Mouse (Mus musculus) neural tube, embryonic 11.5 days (tissue): ENCODE data around the gene Gga3. TPM values are rescaled to one million over a fixed set of nuclear protein-coding genes. Genes with fewer than 3 reads are reported as not detected.

Experiments
- ATAC-seq: fragments of 200-750 bp; cut with Nextera tagmentation; 2 replicates; pipeline ENCODE4 v1.8.0; 2017; ENCODE audit warnings: moderate number of reproducible peaks, mild to moderate bottlenecking, moderate TSS enrichment, moderate library complexity; ENCODE audit not compliant: insufficient read depth, low FRiP score, low TSS enrichment
- DNase-seq: peaks from one replicate; pipeline ENCODE4 v3.0.0-alpha.2; 2015; ENCODE audit warnings: low spot score
- H3K27ac ChIP-seq: fragments of 300-500 bp; sonication (generic); 2 replicates; pipeline ENCODE4 v1.5.1; 2014; ENCODE audit warnings: low read depth, mild to moderate bottlenecking, low read length
- H3K27me3 ChIP-seq: fragments of 300-500 bp; sonication (generic); 2 replicates; pipeline ENCODE4 v1.6.1; 2014; ENCODE audit warnings: mild to moderate bottlenecking, low read length, mixed read lengths; ENCODE audit not compliant: control insufficient read depth, insufficient read depth
- H3K36me3 ChIP-seq: fragments of 300-500 bp; sonication (generic); 2 replicates; pipeline ENCODE4 v1.6.1; 2014; ENCODE audit warnings: mild to moderate bottlenecking, low read length, moderate library complexity, mixed read lengths; ENCODE audit not compliant: control insufficient read depth, insufficient read depth
- H3K4me1 ChIP-seq: fragments of 300-500 bp; sonication (generic); 2 replicates; pipeline ENCODE4 v1.6.1; 2014; ENCODE audit warnings: low read length, mixed read lengths; ENCODE audit not compliant: control insufficient read depth, insufficient read depth
- H3K4me2 ChIP-seq: fragments of 300-500 bp; sonication (generic); 2 replicates; pipeline ENCODE4 v1.6.1; 2014; ENCODE audit warnings: low read depth, mild to moderate bottlenecking, moderate library complexity
- H3K4me3 ChIP-seq: fragments of 300-500 bp; sonication (generic); 2 replicates; pipeline ENCODE4 v1.5.1; 2014; ENCODE audit warnings: low read depth, low read length
- H3K9ac ChIP-seq: fragments of 300-500 bp; sonication (generic); 2 replicates; pipeline ENCODE4 v1.6.1; 2014; ENCODE audit warnings: mild to moderate bottlenecking, low read length
- H3K9me3 ChIP-seq: fragments of 300-500 bp; sonication (generic); 2 replicates; pipeline ENCODE4 v1.6.1; 2016; ENCODE audit warnings: low read length; ENCODE audit not compliant: control insufficient read depth
- WGBS: fragments of 180-500 bp; shearing (Covaris S2); extraction: QIAGEN DNeasy Blood & Tissue Kit; methylation state at CpG from one replicate; pipeline ENCODE4 v1.1.7; 2014; 5-methylcytosine and 5-hydroxymethylcytosine counted together
- polyA plus RNA-seq: library from polyadenylated mRNA; unstranded; fragments of >200 nt; fragmentation: Nextera tagmentation; extraction: Ambion mirVana; gene quantifications from 2 replicates; pipeline ENCODE4 v1.2.1, GENCODE M21; 2014

Gene Gga3
- polyA plus RNA-seq, 1 experiment from 2014 or later, result 31.7 TPM

DNA sequence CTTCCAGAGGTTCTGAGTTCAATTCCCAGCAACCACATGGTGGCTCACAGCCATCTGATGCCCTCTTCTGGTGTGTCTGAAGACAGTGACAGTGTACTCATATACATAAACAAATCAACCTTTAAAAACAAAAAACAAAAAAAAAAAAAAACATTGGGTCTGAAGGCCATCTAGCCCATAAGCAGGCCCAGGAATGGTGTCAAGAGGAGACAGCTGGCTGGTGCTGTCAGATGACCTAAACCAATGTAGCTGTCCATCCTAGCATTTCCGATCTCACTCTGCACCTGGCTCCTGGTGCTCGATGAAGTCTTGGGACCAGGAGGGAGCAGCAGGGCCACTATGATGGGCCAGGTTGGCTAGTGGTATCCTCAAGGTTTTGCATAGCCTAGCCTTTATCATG lies 38.9 kb upstream of the Gga3 start:
- H3K27me3 ChIP-seq, result no peaks in the 10 kb centered on the region
- ATAC-seq, result no peak
- no peaks in the 10 kb centered on the region for H3K36me3 ChIP-seq
- no peak overlapping the region for H3K27ac ChIP-seq
- H3K4me3 ChIP-seq, result no peak overlapping the region
- no peak overlapping the region for H3K9ac ChIP-seq
- 89% methylated on average over 2 of the region's 2 CpGs for WGBS
- no peaks in the 10 kb centered on the region for H3K4me1 ChIP-seq
- no peaks in the 10 kb centered on the region for H3K9me3 ChIP-seq
- H3K4me2 ChIP-seq, result no peak overlapping the region
- DNase-seq, result no peak

DNA sequence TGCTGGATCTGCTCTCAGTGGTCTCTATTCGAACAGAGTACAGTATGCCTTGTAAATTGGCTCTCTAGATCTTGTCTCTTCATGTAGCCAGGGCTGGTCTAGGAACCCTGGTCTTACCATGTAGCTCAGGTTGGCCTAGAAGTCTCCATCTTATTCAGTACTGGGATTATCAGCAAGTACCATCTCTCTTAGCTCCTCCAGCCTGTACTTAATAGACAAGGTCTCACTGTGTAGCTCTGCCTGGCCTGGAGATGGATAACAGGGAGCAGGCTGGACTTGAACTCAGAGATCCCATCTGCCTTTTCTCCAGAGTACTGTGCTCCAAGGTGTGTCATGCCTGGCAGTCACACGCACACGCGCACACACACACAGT lies 37.8 kb upstream of the Gga3 start:
- WGBS, result 88% methylated on average over 4 of the region's 4 CpGs
- Histone ChIP-seq H3K9me3 (no peaks in the 10 kb centered on the region), H3K4me3 (no peak overlapping the region), H3K36me3 (no peaks in the 10 kb centered on the region), H3K27me3 (no peaks in the 10 kb centered on the region), H3K27ac (no peak overlapping the region), H3K4me1 (no peaks in the 10 kb centered on the region), H3K4me2 (no peak overlapping the region), H3K9ac (no peak overlapping the region)
- DNase-seq (no peak), ATAC-seq (no peak)

DNA sequence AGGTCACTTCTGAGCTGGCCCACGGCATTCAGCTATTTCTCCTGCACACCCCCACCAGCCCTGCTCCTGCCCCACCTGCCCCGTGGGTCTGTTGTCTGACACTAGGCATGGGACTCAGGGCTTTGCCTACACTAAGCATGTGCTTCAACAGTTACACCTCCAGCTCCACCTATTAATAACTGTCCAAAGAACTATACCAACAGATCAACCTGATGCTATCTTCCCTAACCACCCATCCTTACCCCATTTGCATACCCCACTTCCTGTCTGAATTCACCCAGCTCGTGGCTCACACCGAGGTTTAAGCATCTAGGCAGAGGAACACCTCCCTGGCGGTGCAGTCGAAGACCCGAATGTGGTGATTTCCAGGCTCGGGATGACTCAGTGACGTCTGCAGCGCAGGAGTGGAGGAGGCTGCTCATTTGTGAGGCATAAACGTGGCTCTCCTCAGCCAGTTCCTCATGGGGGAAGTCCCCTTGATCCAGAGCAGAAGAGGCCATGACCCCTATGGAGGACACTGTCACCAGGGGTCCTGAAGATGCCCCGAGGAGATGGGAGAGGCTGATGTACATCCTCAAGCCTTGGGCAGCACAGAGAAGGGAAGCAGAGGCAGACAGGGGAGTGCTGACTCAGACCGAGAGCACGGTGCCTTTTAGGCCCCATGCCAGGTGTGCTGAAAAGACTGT lies 37.3 kb upstream of the Gga3 start:
- no peak overlapping the region for H3K4me2 ChIP-seq
- H3K4me3 ChIP-seq, result no peak overlapping the region
- no peak for ATAC-seq
- no peaks in the 10 kb centered on the region for H3K9me3 ChIP-seq
- no peak for DNase-seq
- H3K4me1 ChIP-seq, result no peaks in the 10 kb centered on the region
- WGBS, result 58% methylated on average over 14 of the region's 14 CpGs
- no peaks in the 10 kb centered on the region for H3K27me3 ChIP-seq
- no peak overlapping the region for H3K9ac ChIP-seq
- H3K27ac ChIP-seq, result no peak overlapping the region
- H3K36me3 ChIP-seq, result no peaks in the 10 kb centered on the region

DNA sequence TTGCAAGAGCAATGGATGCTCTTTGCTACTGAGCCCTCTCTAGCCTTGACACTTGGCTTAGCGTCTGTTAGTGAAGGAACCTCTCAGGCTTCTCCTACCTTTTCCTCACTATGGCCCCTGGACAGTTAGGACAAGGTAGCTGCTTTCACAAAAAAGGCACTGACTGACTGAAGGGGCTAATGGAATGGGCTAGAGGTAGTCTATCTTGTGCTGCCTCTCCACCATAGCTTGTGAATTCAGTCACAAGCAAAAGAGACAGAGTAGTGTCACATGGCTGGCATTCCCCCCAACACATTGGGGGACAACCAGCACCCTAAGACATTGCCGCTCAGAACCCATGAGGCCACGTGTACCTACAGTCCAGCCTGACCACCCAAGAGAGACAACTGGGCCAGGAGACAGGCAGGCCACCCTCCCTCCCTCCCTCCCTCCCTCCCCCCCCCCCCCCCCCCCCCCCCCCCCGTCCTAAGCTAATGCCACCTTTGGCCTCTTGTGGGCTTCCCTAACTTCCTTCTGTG lies 36.5 kb upstream of the Gga3 start:
- Histone ChIP-seq H3K4me2 (no peak overlapping the region), H3K36me3 (no peaks in the 10 kb centered on the region), H3K4me1 (no peaks in the 10 kb centered on the region), H3K9me3 (no peaks in the 10 kb centered on the region), H3K9ac (no peak overlapping the region), H3K4me3 (no peak overlapping the region), H3K27me3 (no peaks in the 10 kb centered on the region), H3K27ac (no peak overlapping the region)
- WGBS, result 82% methylated on average over 3 of the region's 4 CpGs
- ATAC-seq, result no peak
- no peak for DNase-seq

DNA sequence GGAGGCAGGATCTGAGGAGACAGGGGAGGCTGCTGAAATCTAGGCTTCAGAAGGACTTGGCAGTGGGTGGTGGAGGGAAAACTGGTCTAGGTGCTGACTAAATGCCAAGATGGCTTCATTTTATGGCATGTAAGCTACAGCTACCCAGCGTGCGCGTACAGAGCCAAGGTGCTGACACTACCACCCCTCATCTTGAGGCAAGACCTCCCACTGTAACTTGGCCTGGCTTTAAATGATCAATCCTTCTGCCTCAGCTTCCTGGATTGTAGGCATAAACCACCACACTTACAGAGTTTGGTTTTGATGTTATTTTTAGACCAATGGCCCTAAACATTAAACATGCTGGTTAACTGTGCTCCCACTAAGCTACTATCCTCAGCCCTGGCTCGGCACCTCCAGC lies 35.7 kb upstream of the Gga3 start:
- Histone ChIP-seq H3K4me3 (no peak overlapping the region), H3K9ac (no peak overlapping the region), H3K4me2 (no peak overlapping the region), H3K27ac (no peak overlapping the region), H3K4me1 (no peaks in the 10 kb centered on the region), H3K27me3 (no peaks in the 10 kb centered on the region), H3K9me3 (no peaks in the 10 kb centered on the region), H3K36me3 (no peaks in the 10 kb centered on the region)
- 79% methylated on average over 4 of the region's 4 CpGs for WGBS
- DNase-seq, result no peak
- ATAC-seq, result no peak

DNA sequence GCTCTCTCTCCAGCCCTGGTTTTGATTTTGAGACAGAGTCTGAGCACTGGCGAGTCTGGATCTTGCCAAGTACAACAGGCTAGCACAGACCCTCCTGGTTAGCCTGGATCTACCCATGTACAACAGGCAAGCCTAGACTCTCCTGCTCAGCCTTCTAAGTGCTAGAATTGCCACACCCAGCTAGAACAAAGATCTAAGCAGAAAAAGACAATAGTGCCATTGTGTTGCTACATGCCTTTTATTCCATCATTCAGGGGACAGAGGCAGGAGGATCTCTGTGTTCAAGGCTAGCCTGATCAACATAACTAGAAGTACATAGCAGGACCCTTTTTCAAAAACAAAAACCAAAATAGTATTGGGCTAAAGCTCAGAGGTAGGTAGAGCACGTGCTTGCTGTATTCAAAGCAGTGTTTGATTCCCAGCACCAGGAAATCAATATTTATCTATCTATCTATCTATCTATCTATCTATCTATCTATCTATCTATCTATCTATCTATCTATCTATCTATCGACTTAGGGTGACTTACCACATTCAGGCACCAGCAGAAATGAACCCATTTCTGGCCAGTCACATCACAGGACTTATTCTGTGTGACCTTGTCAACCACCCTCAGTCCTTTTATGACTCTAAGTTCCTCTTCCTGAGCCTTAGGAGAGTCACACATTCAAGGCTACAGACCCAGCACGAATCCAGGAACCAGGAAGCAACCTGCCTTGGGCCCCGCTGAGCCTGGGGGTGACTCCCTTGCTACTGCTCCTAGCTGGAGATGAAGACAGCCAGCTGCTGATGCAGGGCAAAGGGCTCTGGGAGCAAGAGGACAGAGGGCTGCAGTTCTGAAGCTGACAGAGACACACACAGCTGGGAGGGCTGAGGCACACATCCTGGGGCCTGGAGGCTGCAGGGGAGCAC lies 34.9 kb upstream of the Gga3 start:
- no peak overlapping the region for H3K4me3 ChIP-seq
- DNase-seq (no peak), ATAC-seq (no peak)
- H3K27ac ChIP-seq, result no peak overlapping the region
- no peaks in the 10 kb centered on the region for H3K9me3 ChIP-seq
- 79% methylated on average over 5 of the region's 5 CpGs for WGBS
- H3K9ac ChIP-seq, result no peak overlapping the region
- H3K27me3 ChIP-seq, result no peaks in the 10 kb centered on the region
- H3K4me2 ChIP-seq, result no peak overlapping the region
- no peaks in the 10 kb centered on the region for H3K4me1 ChIP-seq
- H3K36me3 ChIP-seq, result no peaks in the 10 kb centered on the region

DNA sequence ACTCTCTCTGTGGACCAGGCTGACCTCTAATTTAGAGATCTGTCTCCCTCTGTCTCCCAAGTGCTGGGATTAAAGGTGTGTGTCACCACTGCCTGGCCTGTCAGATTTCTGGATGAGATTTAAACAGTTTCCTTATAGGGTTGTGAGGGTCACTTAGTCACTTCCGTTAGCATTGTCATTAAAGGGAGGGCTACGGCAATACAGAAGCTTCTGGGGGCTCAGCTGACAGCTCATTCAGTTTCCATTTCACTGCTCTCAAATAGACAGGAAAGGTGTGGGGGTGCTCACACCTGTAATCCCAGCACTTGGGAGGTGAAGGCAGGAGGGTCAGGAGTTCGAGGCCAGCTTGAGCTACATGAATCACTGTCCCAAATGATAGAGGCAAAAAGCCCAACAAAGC lies 33.1 kb upstream of the Gga3 start:
- H3K27me3 ChIP-seq, result no peaks in the 10 kb centered on the region
- no peak overlapping the region for H3K4me2 ChIP-seq
- 80% methylated on average over 3 of the region's 3 CpGs for WGBS
- no peak for DNase-seq
- H3K9me3 ChIP-seq, result no peaks in the 10 kb centered on the region
- H3K4me1 ChIP-seq, result no peaks in the 10 kb centered on the region
- H3K4me3 ChIP-seq, result no peak overlapping the region
- no peak overlapping the region for H3K9ac ChIP-seq
- H3K27ac ChIP-seq, result no peak overlapping the region
- H3K36me3 ChIP-seq, result no peaks in the 10 kb centered on the region
- ATAC-seq, result no peak

DNA sequence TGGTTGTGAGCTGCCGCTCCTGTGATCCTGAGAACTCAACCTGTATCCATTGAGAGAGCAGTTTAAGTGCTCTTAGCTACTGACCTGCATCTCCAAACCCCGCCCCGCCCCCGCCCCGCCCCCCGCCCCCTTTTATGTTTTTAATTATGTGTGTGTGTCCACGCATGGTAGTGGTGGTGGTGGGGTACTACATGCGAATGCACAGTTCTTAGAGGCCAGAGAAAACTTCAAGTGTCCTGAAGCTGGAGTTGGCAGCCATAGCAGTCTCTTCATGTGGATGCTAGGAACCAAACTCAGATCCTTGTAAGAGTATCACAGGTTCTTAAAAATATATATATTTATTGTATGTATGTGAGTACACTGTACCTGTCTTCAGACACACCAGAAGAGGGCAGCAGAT lies 31.6 kb upstream of the Gga3 start:
- ATAC-seq (no peak), DNase-seq (no peak)
- no peaks in the 10 kb centered on the region for H3K36me3 ChIP-seq
- 70% methylated on average over 8 of the region's 8 CpGs for WGBS
- no peak overlapping the region for H3K9ac ChIP-seq
- no peak overlapping the region for H3K27ac ChIP-seq
- H3K4me2 ChIP-seq, result no peak overlapping the region
- H3K9me3 ChIP-seq, result no peaks in the 10 kb centered on the region
- H3K4me1 ChIP-seq, result no peaks in the 10 kb centered on the region
- no peaks in the 10 kb centered on the region for H3K27me3 ChIP-seq
- H3K4me3 ChIP-seq, result no peak overlapping the region

DNA sequence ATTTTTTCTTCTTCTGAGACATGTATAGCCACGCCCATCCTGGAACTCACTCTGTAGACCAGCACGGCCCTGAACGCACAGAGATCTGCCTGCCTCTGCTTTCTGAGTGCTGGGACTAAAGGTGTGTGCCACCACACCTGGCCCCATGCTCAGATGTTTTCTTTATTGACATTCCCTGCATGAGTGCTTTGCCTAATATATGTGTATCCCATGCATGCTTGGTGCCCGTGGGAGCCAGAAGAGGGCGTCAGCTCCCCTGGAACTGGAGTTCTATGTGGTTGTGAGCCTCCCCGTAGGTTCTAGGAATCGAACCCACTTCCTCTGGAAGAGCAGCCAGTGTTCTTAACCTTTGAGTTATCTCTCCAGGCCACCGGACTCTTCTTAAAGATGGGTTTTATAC lies 31.2 kb upstream of the Gga3 start:
- no peak overlapping the region for H3K9ac ChIP-seq
- H3K9me3 ChIP-seq, result no peaks in the 10 kb centered on the region
- H3K4me2 ChIP-seq, result no peak overlapping the region
- no peaks in the 10 kb centered on the region for H3K4me1 ChIP-seq
- H3K27ac ChIP-seq, result no peak overlapping the region
- no peak for DNase-seq
- no peaks in the 10 kb centered on the region for H3K27me3 ChIP-seq
- 86% methylated on average over 8 of the region's 8 CpGs for WGBS
- no peak for ATAC-seq
- H3K36me3 ChIP-seq, result no peaks in the 10 kb centered on the region
- H3K4me3 ChIP-seq, result no peak overlapping the region
